Mouse (Mus musculus) stomach, embryonic 14.5 days (tissue): Measurements from ENCODE around the gene 2900026A02Rik. TPM values are rescaled to one million over a fixed set of nuclear protein-coding genes. Genes with fewer than 3 reads are reported as not detected.
A peak's percentile ranks its signal among the peaks of the same experiment; 100 is the strongest.

ENCODE experiments used
- ATAC-seq: fragments of 200-750 bp; cut with Nextera tagmentation; 2 replicates; pipeline ENCODE4 v1.8.0; 2017; ENCODE audit warnings: low read depth, moderate TSS enrichment; ENCODE audit not compliant: insufficient number of reproducible peaks, insufficient read depth, low FRiP score
- H3K27ac ChIP-seq: fragments of 300-500 bp; sonication (generic); 2 replicates; pipeline ENCODE4 v1.5.1; 2014; ENCODE audit warnings: mild to moderate bottlenecking, low read length, moderate library complexity, mixed read lengths
- H3K27me3 ChIP-seq: fragments of 300-500 bp; sonication (generic); 2 replicates; pipeline ENCODE4 v1.6.1; 2014; ENCODE audit warnings: low read length, control low read depth, mixed read lengths; ENCODE audit not compliant: control insufficient read depth, insufficient read depth
- H3K36me3 ChIP-seq: fragments of 300-500 bp; sonication (generic); 2 replicates; pipeline ENCODE4 v1.6.1; 2014; ENCODE audit warnings: mild to moderate bottlenecking, control low read depth, low read length, moderate library complexity, mixed read lengths; ENCODE audit not compliant: control insufficient read depth, insufficient read depth
- H3K4me1 ChIP-seq: fragments of 300-500 bp; sonication (generic); 2 replicates; pipeline ENCODE4 v1.6.1; 2014; ENCODE audit warnings: low read length, control low read depth, mixed read lengths; ENCODE audit not compliant: control insufficient read depth, insufficient read depth
- H3K4me2 ChIP-seq: fragments of 300-500 bp; sonication (generic); replicated peaks from 2 replicates; pipeline ENCODE4 v1.6.1; 2014; ENCODE audit warnings: low read depth, low read length, control low read depth
- H3K4me3 ChIP-seq: fragments of 300-500 bp; sonication (generic); 2 replicates; pipeline ENCODE4 v1.5.1; 2014; ENCODE audit warnings: low read depth, low read length, control low read depth
- H3K9ac ChIP-seq: fragments of 300-500 bp; sonication (generic); replicated peaks from 2 replicates; pipeline ENCODE4 v1.6.1; 2014; ENCODE audit warnings: low read depth, mild to moderate bottlenecking, control low read depth, low read length, moderate library complexity, mixed read lengths
- H3K9me3 ChIP-seq: fragments of 300-500 bp; sonication (generic); 2 replicates; pipeline ENCODE4 v1.6.1; 2016; ENCODE audit warnings: low read depth, low read length, control low read depth; ENCODE audit not compliant: control insufficient read depth
- WGBS: fragments of 180-500 bp; shearing (Covaris S2); extraction: QIAGEN DNeasy Blood & Tissue Kit; methylation state at CpG from one replicate; pipeline ENCODE4 v1.1.7; 2014; 5-methylcytosine and 5-hydroxymethylcytosine counted together
- polyA plus RNA-seq: library from polyadenylated mRNA; unstranded; fragments of >200 nt; fragmentation: Nextera tagmentation; extraction: Ambion mirVana; gene quantifications from 2 replicates; pipeline ENCODE4 v1.2.1, GENCODE M21; 2014

The 2900026A02Rik gene
- polyA plus RNA-seq, 1 experiment from 2014 or later, result 9.2 TPM

GRCm38 (mm10) chr5:113216328-113216960 lies 4.6 kb downstream of the 2900026A02Rik start:
- Histone ChIP-seq H3K27ac (no peak overlapping the region), H3K4me2 (no peak overlapping the region), H3K4me1 (peaks cover 12% of the 10 kb centered on the region; the same call in 1 of the 2 replicates), H3K9me3 (no peaks in the 10 kb centered on the region), H3K36me3 (no peaks in the 10 kb centered on the region), H3K4me3 (no peak overlapping the region), H3K9ac (no peak overlapping the region), H3K27me3 (no peaks in the 10 kb centered on the region)
- ATAC-seq, result no peak
- WGBS, result 56% methylated on average over 14 of the region's 14 CpGs

GRCm38 (mm10) chr5:113215610-113216011 lies 5.4 kb downstream of the 2900026A02Rik start:
- no peak overlapping the region for H3K27ac ChIP-seq
- no peak for ATAC-seq

DNA sequence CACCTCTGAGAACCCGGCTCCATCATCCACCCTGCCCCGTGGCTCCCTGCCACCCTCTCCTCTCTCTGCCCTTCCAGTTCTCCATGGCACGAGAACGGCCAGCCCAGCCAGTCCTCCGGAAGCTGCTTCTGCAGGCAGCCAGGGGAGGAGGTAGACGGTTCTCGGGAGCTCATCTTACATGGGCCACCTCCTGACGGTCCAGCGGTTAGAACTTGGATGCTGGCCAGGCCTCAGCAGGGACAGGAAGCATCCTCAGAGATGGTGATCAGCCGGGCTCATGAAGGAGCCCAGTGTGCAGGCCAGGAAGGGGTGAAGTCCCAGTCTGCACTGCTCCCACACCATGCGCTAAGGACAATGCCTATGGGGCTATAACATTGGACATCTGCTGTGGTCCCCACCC lies 6.6 kb downstream of the 2900026A02Rik start:
- H3K4me2 ChIP-seq, result no peak overlapping the region
- no peak overlapping the region for H3K27ac ChIP-seq
- no peaks in the 10 kb centered on the region for H3K36me3 ChIP-seq
- H3K27me3 ChIP-seq, result no peaks in the 10 kb centered on the region
- WGBS, result 50% methylated on average over 11 of the region's 11 CpGs
- no peak overlapping the region for H3K9ac ChIP-seq
- peaks cover 16% of the 10 kb centered on the region for H3K4me1 ChIP-seq
- H3K9me3 ChIP-seq, result no peaks in the 10 kb centered on the region
- H3K4me3 ChIP-seq, result no peak overlapping the region
- 0 out of 2 replicates have a peak, but pooled peaks have one; percentile 21 for ATAC-seq

More at GRCm38 (mm10) chr5:113215610-113216011, 5.4 kb downstream of the 2900026A02Rik start:
- no peak overlapping the region for H3K9ac ChIP-seq
- peaks cover 12% of the 10 kb centered on the region; the same call in 1 of the 2 replicates for H3K4me1 ChIP-seq
- no peaks in the 10 kb centered on the region for H3K36me3 ChIP-seq
- WGBS, result 64% methylated on average over 9 of the region's 9 CpGs
- H3K4me2 ChIP-seq, result no peak overlapping the region
- H3K9me3 ChIP-seq, result no peaks in the 10 kb centered on the region
- H3K4me3 ChIP-seq, result no peak overlapping the region
- H3K27me3 ChIP-seq, result no peaks in the 10 kb centered on the region

GRCm38 (mm10) chr5:113214041-113214440 lies 7.0 kb downstream of the 2900026A02Rik start:
- no peaks in the 10 kb centered on the region for H3K9me3 ChIP-seq
- H3K4me1 ChIP-seq, result peaks cover 20% of the 10 kb centered on the region
- H3K9ac ChIP-seq, result no peak overlapping the region
- H3K4me2 ChIP-seq, result no peak overlapping the region
- no peak for ATAC-seq
- no peaks in the 10 kb centered on the region for H3K36me3 ChIP-seq
- no peak overlapping the region for H3K4me3 ChIP-seq
- WGBS, result 89% methylated on average over 8 of the region's 8 CpGs
- H3K27ac ChIP-seq, result no peak overlapping the region
- H3K27me3 ChIP-seq, result no peaks in the 10 kb centered on the region

DNA sequence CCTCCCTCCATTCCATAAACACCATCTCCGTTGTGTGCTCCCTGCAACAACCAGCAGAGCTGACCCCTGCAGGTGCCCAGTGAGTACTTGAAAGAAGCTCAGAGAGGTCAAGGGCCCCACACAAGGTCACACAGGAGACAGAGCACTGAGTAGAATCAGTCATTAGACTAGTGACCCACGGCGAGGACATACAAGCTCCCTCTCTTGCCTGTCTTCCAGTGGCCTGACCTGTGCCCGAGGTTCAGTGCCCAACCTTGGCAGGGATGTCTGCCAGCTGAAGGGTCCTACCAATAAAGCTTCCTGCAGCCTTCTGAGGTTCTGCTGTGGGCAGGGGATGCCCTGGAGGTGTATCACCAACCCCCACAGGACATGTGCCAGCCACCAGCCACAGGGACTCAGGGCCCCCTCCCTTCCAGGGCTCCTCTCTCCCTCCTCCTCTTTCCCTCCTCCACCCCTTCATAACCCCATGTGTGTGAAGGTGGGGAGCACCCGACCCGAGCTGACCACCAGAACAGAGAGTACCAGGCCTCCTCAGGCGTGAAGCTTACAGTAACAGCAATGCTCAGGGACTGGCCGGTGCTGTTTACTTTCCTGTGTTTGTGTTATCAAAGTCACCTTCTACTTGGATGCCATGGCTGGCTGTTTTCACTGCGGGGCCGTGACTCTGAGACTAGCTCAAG lies 8.7 kb downstream of the 2900026A02Rik start:
- Histone ChIP-seq H3K9ac (no peak overlapping the region), H3K27ac (no peak overlapping the region), H3K4me3 (no peak overlapping the region), H3K36me3 (no peaks in the 10 kb centered on the region), H3K4me2 (no peak overlapping the region), H3K27me3 (no peaks in the 10 kb centered on the region), H3K9me3 (no peaks in the 10 kb centered on the region), H3K4me1 (peaks cover 27% of the 10 kb centered on the region)
- 68% methylated on average over 10 of the region's 10 CpGs for WGBS
- no peak for ATAC-seq

- H3K27me3 ChIP-seq, result no peaks in the 10 kb centered on the region
- H3K4me1 ChIP-seq, result peaks cover 25% of the 10 kb centered on the region
- peak overlapping the region; percentile 89; the same call in 1 of the 2 replicates for H3K27ac ChIP-seq
- no peak overlapping the region for H3K4me3 ChIP-seq
- ATAC-seq, result no peak
- H3K36me3 ChIP-seq, result no peaks in the 10 kb centered on the region
- WGBS, result 76% methylated on average over 6 of the region's 6 CpGs
- no peaks in the 10 kb centered on the region for H3K9me3 ChIP-seq
- no peak overlapping the region for H3K4me2 ChIP-seq
- H3K9ac ChIP-seq, result no peak overlapping the region
Measured at GRCm38 (mm10) chr5:113210314-113210713, 10.7 kb downstream of the 2900026A02Rik start.

GRCm38 (mm10) chr5:113209898-113210297 lies 11.1 kb downstream of the 2900026A02Rik start:
- 81% methylated on average over 13 of the region's 13 CpGs for WGBS
- Histone ChIP-seq H3K9me3 (no peaks in the 10 kb centered on the region), H3K27ac (peak overlapping the region; percentile 89), H3K4me3 (no peak overlapping the region), H3K4me2 (no peak overlapping the region), H3K9ac (no peak overlapping the region), H3K4me1 (peaks cover 25% of the 10 kb centered on the region), H3K27me3 (no peaks in the 10 kb centered on the region), H3K36me3 (no peaks in the 10 kb centered on the region)
- ATAC-seq, result no peak

DNA sequence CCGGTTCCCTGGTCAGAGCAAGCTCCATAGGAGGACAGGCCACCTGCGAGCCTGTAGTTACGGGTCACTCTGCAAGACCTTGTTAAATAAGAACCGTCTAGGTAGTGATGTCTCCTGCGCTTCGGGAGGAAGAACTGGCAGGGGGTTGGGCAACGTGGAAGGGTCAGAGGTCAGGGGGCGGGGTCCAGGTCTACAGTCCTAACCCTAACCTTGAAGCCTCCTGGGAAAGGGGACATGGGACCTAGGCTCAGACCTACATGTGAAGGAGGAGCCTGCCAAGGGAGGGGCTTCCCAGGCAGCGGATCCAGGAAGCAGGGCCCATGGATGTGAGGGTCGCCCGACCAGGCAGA lies 11.7 kb downstream of the 2900026A02Rik start:
- no peaks in the 10 kb centered on the region for H3K27me3 ChIP-seq
- H3K4me2 ChIP-seq, result 0 out of 2 replicates have a peak overlapping the region, but pooled peaks have one; percentile 10
- ATAC-seq, result peak; percentile 16; the same call in 1 of the 2 replicates
- H3K9ac ChIP-seq, result no peak overlapping the region
- no peaks in the 10 kb centered on the region for H3K36me3 ChIP-seq
- peak overlapping the region; percentile 89 for H3K27ac ChIP-seq
- H3K4me1 ChIP-seq, result peaks cover 25% of the 10 kb centered on the region
- H3K4me3 ChIP-seq, result no peak overlapping the region
- WGBS, result 39% methylated on average over 11 of the region's 11 CpGs
- no peaks in the 10 kb centered on the region for H3K9me3 ChIP-seq
